Mouse (Mus musculus) gastrocnemius, adult 18-20 months (tissue): ENCODE results near the gene Thrsp. TPM values are rescaled to one million over a fixed set of nuclear protein-coding genes. Genes with fewer than 3 reads are reported as not detected.

ENCODE experiments used
- DNase-seq: peaks from one replicate; pipeline ENCODE4 v3.0.0; 2021; ENCODE audit warnings: low spot score
- total RNA-seq, 2 experiments: library from RNA; stranded (reverse); gene quantifications; 2 replicates each; pipeline ENCODE4 v1.2.3; 2021

Thrsp gene
- total RNA-seq, 2 experiments from 2014 or later: 15.3 to 19.5 TPM

- DNase-seq: no peak
These were observed 1.6 kb upstream of the Thrsp start for GRCm38 (mm10) chr7:97419163-97419562.

GRCm38 (mm10) chr7:97418717-97419116 lies 1.2 kb upstream of the Thrsp start:
- peak; percentile 39 for DNase-seq

GRCm38 (mm10) chr7:97416473-97416872 lies 1.1 kb downstream of the Thrsp start:
- DNase-seq: no peak

GRCm38 (mm10) chr7:97414915-97415687 lies 2.4 kb downstream of the Thrsp start:
- DNase-seq: no peak

GRCm38 (mm10) chr7:97414426-97414825 lies 3.1 kb downstream of the Thrsp start:
- DNase-seq: peak; percentile 36

- DNase-seq: no peak
These were observed 3.5 kb downstream of the Thrsp start for GRCm38 (mm10) chr7:97413981-97414380.

- DNase-seq: no peak
These were observed 6.0 kb downstream of the Thrsp start for GRCm38 (mm10) chr7:97411575-97411974.

GRCm38 (mm10) chr7:97411106-97411505 lies 6.4 kb downstream of the Thrsp start:
- no peak for DNase-seq

- no peak for DNase-seq
These were observed 10.4 kb downstream of the Thrsp start for GRCm38 (mm10) chr7:97407145-97407544.

- DNase-seq: peak; percentile 77
These were observed 17.4 kb downstream of the Thrsp start, which contains the start of gene Ndufc2 for GRCm38 (mm10) chr7:97399960-97400715. Ndufc2 (plus strand) TSS chr7:97400003.

- no peak for DNase-seq
These were observed 18.6 kb downstream of the Thrsp start for GRCm38 (mm10) chr7:97398943-97399342.

GRCm38 (mm10) chr7:97394375-97394774 lies 23.2 kb downstream of the Thrsp start:
- no peak for DNase-seq

- no peak for DNase-seq
These were observed 25.5 kb downstream of the Thrsp start for GRCm38 (mm10) chr7:97392079-97392445.

- no peak for DNase-seq
These were observed 26.0 kb downstream of the Thrsp start for GRCm38 (mm10) chr7:97391293-97392078.

- no peak for DNase-seq
These were observed 29.0 kb downstream of the Thrsp start for GRCm38 (mm10) chr7:97388541-97388940.

GRCm38 (mm10) chr7:97387561-97388147 lies 29.9 kb downstream of the Thrsp start:
- no peak for DNase-seq

- DNase-seq: peak; percentile 38
These were observed 30.6 kb downstream of the Thrsp start for GRCm38 (mm10) chr7:97386806-97387370.

- DNase-seq: peak; percentile 29
These were observed 31.3 kb downstream of the Thrsp start for GRCm38 (mm10) chr7:97386106-97386805.

GRCm38 (mm10) chr7:97383496-97384132 lies 33.9 kb downstream of the Thrsp start:
- no peak for DNase-seq

- no peak for DNase-seq
These were observed 34.9 kb downstream of the Thrsp start for GRCm38 (mm10) chr7:97382661-97383060.
